Mouse (Mus musculus): ENCODE results near the gene Nr1i3.

- no peak for TF ChIP-seq POLR2A (IDR thresholded peaks at IDR 0.05; ENCODE audit: control insufficient read depth, low read depth, low read length)
- no peak for TF ChIP-seq CTCF (IDR thresholded peaks at IDR 0.05; ENCODE audit: control insufficient read depth, insufficient read depth, insufficient replicate concordance, low read depth, low read length)
These were observed 48.0 kb upstream of the Nr1i3 start for GRCm38 (mm10) chr1:171165629-171166345.
